Mouse (Mus musculus): ENCODE results near the gene Lrmda.

Gene Lrmda

GRCm38 (mm10) chr14:22908006-22908405 lies 888.5 kb downstream of the Lrmda start:
- DNase-seq: no peak

GRCm38 (mm10) chr14:22915463-22915862 lies 896.0 kb downstream of the Lrmda start:
- no peak for DNase-seq

- no peak for DNase-seq
Measured at GRCm38 (mm10) chr14:22918499-22918898, 899.0 kb downstream of the Lrmda start.

GRCm38 (mm10) chr14:22918931-22919330 lies 899.4 kb downstream of the Lrmda start:
- no peak for DNase-seq

GRCm38 (mm10) chr14:22921152-22921551 lies 901.6 kb downstream of the Lrmda start:
- DNase-seq: no peak

GRCm38 (mm10) chr14:22921796-22922195 lies 902.3 kb downstream of the Lrmda start:
- no peak for DNase-seq

GRCm38 (mm10) chr14:22922571-22922970 lies 903.1 kb downstream of the Lrmda start:
- DNase-seq: no peak

GRCm38 (mm10) chr14:22923251-22923650 lies 903.7 kb downstream of the Lrmda start:
- DNase-seq: no peak

- no peak for DNase-seq
Measured at GRCm38 (mm10) chr14:22928263-22928662, 908.8 kb downstream of the Lrmda start.

- no peak for DNase-seq
Measured at GRCm38 (mm10) chr14:22928683-22929082, 909.2 kb downstream of the Lrmda start.

- DNase-seq: no peak
Measured at GRCm38 (mm10) chr14:22929585-22929984, 910.1 kb downstream of the Lrmda start.

- no peak for DNase-seq
Measured at GRCm38 (mm10) chr14:22930488-22931046, 911.1 kb downstream of the Lrmda start.

- DNase-seq: no peak
Measured at GRCm38 (mm10) chr14:22931114-22931822, 911.8 kb downstream of the Lrmda start.

- no peak for DNase-seq
Measured at GRCm38 (mm10) chr14:22936701-22937100, 917.2 kb downstream of the Lrmda start.

GRCm38 (mm10) chr14:22940576-22940975 lies 921.1 kb downstream of the Lrmda start:
- no peak for DNase-seq

GRCm38 (mm10) chr14:22942569-22942968 lies 923.1 kb downstream of the Lrmda start:
- no peak for DNase-seq

GRCm38 (mm10) chr14:22949466-22949865 lies 930.0 kb downstream of the Lrmda start:
- DNase-seq: no peak

GRCm38 (mm10) chr14:22952981-22953380 lies 933.5 kb downstream of the Lrmda start:
- no peak for DNase-seq

- no peak for DNase-seq
Measured at GRCm38 (mm10) chr14:22960166-22960565, 940.7 kb downstream of the Lrmda start.

GRCm38 (mm10) chr14:22964796-22965660 lies 945.5 kb downstream of the Lrmda start:
- no peak for DNase-seq

- DNase-seq: no peak
Measured at GRCm38 (mm10) chr14:22968705-22969104, 949.2 kb downstream of the Lrmda start.

GRCm38 (mm10) chr14:22986736-22987135 lies 967.2 kb downstream of the Lrmda start:
- no peak for DNase-seq

GRCm38 (mm10) chr14:22988090-22988669 lies 968.7 kb downstream of the Lrmda start:
- no peak for DNase-seq
